Mouse (Mus musculus): Measurements from ENCODE around the gene Tfb2m.

GRCm38 (mm10) chr1:179499257-179499656 is 46.8 kb downstream of the Tfb2m start:
- TF ChIP-seq ZC3H11A (IDR thresholded peaks at IDR 0.05; ENCODE audit: low read depth, low read length): no peak
- no peak for TF ChIP-seq ZNF384 (IDR thresholded peaks at IDR 0.05; ENCODE audit: low read depth, low read length)

All from CH12.LX (cell line).